Mouse (Mus musculus) A20 (cell line): ENCODE data around the gene Tmem221.
A peak's percentile ranks its signal among the peaks of the same experiment; 100 is the strongest.

Source experiments
- DNase-seq: peaks from one replicate; pipeline ENCODE4 v3.0.0-alpha.2; 2011; ENCODE audit warnings: low read depth, low spot score

Gene Tmem221

DNA sequence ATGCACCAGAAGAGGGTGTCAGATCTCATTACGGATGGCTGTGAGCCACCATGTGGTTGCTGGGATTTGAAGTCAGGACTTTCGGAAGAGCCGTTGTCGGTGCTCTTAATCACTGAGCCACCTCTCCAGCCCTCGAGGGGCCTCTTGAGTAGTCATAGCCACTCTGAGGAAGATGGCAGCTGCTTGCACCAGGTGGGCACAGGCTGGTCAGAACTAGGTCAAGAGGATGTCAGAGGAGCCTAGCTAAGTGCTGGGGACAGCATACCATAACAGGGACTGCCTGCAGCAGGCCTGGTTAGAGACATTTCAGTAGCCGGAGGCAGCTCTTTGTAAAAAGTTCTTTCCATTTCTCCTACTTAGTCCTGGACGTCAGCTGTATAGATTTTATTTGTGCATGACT is 7.9 kb downstream of the Tmem221 start:
- DNase-seq, result no peak

DNA sequence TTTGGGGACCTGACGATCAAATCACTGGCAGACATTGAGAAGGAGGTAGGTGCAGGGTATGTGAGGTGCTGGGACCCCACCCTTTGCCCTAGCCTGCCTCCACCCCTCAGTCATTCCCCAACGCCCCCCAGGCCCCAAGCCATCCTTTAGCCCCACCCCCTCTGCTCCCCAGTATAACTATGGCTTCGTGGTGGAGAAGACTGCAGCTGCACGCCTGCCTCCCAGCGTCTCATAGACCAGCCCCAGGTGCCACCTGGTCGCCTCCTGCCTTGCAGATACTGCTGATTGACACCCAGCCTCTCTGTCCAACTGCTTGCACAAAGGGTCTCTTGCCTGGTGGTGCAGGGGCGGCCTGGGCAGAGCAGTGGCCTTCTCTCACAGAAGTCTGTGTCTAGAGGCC is 11.1 kb downstream of the Tmem221 start:
- no peak for DNase-seq

DNA sequence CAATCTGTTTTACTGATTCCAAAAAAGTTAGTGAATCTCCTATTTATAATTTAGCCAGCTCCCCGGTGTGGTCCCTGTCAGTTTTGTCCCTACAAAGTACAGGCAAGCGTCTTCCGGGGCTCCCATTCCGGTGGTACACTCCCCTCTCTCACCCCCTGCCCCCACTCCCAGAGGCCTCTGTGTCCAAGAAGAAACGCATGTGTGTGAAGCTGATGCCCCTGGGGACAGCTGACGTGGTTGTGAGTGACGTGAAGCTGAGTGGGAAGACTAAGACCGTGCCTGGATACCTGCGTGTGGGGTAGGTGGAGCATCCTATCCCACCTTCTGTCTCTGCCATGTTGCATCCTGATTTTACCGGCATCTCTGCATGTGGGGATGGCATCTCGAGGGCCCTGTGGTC is 13.6 kb downstream of the Tmem221 start:
- no peak for DNase-seq

DNA sequence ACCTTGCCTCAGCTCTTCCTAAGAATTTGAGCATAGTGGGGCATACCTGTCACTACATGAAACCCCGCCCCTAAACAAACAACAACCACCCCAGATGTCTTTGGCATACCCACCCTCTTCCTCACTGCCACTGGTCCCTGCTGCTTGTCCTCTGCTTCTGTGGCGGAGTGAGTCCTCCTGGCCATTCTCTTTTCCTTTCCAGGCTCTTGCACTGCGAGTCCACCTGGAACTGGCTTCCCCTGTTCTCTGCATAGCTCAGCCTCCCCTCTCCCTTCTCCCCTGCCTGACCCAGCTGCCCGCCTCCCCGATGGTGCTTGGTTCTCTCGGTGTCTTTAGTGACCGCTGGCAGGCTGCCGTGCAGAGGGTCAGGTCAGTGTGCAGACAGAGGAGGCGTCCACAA is 14.9 kb downstream of the Tmem221 start:
- DNase-seq, result no peak

DNA sequence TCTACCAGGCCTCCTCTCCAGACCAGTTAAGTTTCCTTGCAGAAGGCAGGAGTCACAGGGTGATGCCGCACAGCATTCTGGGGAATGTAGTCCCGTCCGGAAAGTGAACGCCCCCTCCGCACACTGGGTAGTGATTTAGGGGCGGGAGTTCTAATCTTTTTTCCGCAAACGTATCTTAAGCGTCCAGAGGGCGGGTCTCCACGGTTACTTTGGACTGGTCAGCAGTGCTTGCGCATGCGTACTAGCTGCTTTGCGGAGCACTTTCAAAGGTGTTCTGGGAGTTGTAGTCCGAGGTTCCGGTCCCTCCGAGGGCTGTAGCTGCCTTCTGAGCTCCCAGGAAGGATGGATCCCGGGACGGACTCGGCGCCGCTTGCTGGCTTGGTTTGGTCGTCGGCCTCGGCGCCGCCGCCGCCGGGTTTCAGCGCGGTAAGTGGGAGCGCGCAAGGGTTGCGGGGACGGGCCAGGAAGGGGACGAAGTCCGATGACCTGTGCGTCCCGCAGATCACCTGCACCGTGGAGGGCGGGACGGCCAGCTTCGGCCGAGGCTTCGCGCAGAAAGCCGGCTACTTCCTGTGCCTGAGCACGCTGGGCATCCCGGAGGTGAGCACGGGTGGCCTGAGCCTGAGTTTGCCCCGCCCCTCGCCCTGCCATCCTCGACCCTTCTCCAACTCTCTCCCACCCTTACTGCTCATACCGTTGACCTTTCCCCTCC is 15.9 kb downstream of the Tmem221 start, which contains the start of gene Mvb12a:
Gene Mvb12a (plus strand): TSS at position 291 of the 712 bp plus-strand sequence.
- peak; percentile 99 for DNase-seq

DNA sequence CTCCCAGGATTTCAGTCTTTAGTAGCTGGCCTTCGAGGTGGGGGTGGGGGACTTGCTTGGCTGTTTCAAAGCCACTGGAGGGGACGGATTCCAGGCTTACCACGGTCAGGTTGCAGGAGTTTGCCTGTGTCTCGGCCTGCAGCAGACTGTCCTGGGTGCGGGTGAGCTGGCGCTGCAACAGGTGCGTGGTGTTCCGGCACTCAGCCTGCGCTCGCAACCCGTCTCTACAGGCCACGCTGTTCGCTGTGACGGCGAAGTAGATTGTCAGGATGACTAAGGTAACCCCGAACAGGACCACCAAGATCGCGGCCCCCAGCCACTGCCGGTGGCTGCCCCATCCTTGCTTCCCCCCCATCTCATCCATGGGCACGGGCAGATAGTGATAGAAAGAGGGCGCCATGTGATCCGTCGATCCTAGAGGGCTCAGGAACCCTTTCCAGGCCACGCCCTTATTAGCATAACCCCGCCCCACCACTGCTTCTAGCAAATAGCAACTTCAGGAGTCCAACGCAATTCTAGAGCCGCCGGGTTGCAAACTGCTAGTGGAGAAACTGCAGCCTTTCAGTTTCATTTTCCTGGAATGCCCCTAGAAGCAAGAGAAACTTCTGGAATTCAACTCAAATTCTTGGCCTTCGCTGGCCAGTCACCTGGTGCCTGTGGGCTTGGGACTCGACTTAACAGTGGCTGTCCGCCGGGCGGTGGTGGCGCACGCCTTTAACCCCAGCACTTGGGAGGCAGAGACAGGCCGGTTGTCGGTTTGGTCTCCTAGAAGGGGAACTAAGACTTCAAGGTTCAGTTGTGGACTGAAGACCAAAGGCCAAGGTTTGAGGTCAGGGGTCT is 21.4 kb downstream of the Tmem221 start, which contains the start of gene Bst2:
Gene Bst2 (minus strand): TSS at position 429 of the 840 bp plus-strand sequence.
- peak; percentile 97 for DNase-seq

DNA sequence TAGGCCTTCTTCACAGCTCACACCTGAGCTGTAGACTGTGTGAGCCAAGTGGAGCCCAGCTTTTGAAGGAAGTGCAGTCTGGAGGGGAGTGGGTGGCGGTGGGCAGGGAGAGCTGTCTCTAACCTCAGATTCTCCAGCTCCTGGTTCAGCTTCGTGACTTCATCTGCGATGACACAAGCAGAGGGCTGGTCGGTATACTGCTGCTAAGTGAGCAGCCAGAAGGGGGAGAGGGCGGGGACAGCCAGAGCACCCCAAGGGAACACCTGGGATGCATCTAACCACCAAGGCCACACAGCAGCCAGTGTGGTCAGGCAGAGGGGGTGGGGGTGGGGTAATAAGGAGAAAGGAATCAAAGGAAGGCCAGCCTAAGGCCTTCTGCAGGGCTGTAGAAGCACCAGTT is 23.0 kb downstream of the Tmem221 start:
- DNase-seq, result peak; percentile 72

DNA sequence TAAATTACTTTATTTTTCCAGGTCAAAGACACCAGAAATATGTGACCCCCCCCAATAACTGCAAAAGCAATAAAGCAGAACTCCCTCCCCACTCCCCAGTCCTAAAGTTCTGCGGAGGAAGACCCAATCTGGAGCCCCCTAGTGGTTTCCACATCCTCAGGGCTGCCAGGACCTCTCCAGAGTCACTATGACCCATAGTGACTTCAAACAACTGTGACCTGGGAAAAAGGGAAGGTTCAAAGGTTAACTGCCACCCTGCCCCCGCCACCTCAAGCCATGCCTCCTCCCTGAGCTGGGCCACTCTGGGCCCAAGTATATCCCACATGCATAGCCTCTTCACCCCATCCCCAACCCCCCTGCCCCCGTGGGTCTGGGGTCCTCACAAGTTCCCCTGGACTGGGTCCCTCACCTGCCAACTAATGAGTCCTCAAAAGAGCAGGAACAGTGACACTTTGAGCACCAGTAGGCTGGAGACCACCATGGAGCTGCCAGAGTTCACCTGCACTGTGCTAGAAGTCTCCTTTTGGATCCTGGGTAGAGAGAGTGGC is 24.3 kb downstream of the Tmem221 start:
- DNase-seq, result no peak

DNA sequence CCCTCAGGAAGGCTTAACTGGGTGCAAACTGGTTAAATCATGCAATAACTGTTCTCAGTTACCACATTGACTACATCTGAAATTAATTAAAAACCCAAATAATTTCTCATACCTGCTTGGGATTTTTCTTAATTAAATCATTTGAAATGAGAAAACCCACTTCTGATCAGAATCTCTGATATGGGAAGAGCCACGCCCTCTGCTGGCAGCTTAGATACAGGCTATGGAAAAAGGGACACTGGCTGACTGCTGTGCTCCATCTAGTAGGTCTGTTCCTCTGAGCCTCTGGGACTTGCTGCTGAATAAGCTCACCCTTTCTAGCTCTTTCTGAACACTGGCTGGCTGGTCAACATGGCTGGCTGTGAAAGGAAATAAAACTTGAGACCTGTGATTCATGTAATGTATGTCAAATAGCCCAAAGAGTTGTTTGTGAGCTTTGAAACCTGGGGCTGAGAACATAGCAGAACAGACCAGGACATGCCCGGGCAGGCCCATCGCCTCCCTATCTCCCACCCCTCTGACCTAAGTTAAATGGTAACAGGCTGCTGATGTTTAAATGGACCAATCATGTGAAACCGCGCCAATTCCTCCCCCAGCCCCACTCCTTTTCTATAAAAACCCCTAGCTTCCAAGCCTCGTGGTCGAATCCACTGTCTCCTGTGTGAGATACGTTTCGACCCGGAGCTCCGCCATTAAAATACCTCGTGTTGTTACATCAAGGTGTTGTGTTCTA is 27.8 kb downstream of the Tmem221 start:
- DNase-seq, result peak; percentile 81

DNA sequence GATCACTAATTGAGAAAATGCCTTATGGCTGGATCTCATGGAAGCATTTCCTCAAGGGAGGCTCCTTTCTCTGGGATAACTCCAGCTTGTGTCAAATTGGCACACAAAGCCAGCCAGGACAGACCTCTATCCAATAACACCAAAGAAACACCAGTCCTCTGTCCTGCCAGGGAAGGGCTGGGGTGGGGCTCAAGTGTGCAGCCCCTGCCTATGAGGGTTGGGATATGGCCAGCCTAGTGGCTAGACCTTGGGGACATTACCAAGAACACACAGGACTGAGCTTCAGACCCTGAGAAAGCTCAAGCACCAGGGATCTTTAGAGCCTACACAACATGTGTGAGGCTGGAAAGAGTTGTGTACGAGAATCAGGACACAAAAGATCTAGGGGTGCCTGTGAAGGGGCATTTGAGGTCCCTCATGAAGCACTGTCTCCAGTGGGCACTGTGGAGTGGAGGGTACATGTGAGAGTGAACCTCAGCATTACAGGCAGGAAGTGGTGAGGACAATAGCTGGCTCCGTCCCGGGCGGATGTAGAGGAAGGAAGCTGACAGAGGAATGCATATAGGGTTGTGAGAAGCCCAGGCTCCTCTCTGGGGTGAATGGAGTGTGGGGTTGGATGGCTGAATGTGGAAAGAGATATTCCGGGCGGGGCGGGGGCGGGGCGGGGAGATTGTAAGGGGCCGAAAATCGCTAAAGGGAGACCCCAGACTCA is 30.2 kb downstream of the Tmem221 start:
- DNase-seq, result no peak

DNA sequence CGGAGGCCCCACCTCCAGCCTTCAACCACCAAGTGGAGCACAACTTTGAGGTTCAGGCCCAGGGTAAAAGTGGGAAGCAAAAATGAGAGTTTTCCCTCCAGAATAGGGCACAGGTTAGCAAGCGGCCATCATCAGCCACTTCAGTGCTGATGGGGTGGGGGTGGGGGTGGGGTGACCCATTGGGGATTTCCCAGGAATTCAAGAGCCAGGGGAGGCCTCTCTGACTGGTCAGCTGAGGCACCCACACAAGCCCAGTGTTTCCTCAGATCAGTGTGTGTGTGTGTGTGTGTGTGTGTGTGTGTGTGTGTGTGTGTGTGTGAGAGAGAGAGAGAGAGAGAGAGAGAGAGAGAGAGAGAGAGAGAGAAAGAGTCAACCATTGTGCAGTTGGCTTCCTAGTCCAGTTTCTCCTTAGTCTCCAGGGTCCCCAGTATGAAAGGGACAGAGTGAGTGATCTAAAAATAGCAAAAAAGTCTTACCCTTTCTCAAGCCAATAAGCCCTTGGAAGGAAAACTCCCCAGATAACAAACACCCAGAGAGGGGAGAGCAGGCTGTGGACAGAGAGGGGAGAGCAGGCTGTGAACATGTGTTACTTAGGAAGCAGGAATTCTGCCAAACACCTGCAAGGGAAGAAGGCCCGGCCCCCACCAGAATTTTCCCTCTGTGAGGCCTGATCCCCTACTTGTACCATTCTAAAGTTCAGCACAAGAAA is 31.4 kb downstream of the Tmem221 start:
- no peak for DNase-seq

DNA sequence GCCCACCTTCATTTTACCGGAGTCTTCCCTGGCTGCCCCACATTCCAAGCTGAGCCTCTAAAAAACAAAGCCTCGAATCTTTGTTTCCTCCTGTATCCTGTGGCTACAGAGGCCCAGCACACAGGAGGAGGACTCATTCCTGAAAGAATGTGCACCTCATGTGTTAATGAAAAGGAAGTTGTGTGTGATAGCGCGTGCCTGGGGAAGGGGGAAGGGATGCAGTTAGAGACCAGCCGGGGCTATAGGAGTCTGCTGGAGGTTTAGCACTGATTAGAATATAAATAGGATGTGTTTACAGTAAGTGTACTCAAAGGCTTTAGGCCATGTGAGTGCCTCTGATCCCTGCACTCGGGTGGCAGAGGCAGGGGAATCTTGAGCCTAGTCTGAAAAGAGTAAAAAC is 32.4 kb downstream of the Tmem221 start:
- DNase-seq, result no peak

DNA sequence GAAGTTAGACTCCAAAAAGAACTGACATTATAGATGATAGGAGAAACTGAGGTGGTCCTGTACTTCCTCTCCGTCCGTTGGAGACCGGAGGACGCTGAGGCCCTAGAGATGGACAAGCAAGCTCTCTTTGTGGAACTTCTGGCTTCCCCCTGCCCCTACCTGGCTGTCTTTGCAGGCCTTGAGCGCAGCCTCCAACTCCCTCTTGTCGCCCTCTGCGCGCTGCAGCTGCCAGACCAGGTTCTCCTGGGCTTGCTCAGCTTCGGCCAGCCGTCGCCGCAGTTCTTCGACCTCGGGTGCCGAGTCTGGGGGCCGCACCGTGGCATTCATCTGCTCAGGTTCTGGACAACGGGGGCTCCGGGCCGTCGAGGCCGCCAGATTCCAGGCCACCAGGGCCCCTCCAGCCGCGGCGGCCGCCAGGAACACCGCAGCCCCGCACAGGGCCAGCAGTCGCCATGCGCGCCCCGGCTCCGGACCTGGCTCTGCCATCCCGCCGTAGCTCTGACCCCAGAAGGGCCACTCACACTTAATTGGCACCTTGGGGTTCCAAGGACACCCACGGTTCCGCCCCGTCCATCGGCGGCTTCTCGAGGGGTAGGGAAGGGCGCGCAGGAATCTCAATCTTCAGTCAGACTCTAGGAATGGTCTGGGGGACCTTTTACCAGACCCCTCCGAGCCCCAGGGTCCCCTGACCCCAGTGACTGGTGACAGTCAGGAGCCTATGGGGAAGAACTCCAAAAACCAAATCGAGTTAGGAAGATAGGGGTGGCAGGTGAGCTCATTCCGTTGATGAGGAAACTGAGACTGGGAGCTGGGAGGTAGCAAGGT is 33.2 kb downstream of the Tmem221 start, which contains the start of gene Ccdc194:
Gene Ccdc194 (minus strand): TSS at position 486 of the 825 bp plus-strand sequence.
- DNase-seq, result no peak

DNA sequence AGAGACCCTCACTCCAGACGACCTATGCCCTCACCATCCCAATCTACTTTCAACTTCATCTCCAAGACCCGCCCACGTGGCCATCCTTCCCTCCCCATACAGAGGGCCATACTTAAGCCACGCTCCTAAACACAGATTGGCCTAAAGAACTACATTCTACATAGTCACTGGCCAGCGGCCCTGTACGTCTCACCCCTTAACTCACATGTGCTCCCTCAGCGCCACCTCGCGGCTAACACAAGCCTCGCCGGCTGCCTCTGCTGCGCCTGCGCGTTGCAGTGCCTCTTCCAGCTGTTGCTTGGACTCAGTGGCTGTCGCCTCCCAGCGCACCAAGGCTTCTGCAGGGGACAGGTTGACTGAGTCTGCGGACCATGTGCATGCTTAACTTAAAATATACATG is 37.0 kb downstream of the Tmem221 start:
- DNase-seq, result peak; percentile 94

DNA sequence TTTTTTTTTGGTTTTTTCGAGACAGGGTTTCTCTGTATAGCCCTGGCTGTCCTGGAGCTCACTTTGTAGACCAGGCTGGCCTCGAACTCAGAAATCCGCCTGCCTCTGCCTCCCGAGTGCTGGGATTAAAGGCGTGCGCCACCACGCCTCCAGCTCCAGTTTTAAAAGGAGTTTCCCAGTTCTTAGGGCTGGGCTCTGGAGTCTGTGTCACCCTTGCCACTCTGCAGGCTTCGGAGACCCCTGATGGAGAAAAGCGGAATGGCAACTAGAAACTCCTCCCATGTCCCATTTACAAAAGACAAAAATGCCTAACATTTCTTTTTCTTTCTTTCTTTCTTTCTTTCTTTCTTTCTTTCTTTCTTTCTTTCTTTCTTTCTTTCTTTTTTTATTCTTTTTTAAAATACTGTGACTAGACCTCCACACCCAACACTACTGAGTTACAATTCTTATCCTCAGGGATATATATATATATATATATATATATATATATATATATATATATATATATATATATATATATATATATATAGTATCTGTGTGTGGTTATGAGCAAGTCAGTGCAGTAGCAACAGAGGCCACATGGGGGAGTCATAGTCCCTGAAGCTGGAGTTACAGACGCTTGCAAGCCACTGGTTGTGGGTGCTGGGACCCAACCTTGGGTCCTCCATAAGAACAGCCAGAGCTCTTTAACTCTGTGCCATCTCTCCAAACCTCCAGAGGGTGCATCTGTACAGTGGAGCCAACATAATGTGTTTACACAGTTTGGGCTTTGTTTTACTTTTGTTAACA is 39.4 kb downstream of the Tmem221 start:
- DNase-seq, result peak; percentile 58

DNA sequence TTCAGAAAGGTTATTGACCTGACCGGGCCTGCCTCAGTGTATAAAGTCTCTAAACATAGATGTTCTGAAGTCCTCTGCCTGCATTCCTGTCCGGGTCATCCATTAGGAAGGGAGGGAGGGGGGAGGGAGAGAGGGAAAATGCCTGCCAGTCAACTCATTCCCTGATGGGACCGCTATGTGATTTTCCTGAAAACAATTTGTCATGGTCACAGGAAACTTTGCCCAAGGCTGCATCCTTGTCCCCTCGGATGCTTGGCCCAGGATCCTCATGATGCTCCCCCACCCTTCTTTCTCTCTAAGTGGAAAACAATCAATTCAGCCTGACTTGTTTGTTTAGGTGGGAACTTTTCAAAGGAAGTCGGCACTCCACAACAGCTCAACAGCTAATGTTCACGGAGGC is 41.9 kb downstream of the Tmem221 start:
- no peak for DNase-seq

DNA sequence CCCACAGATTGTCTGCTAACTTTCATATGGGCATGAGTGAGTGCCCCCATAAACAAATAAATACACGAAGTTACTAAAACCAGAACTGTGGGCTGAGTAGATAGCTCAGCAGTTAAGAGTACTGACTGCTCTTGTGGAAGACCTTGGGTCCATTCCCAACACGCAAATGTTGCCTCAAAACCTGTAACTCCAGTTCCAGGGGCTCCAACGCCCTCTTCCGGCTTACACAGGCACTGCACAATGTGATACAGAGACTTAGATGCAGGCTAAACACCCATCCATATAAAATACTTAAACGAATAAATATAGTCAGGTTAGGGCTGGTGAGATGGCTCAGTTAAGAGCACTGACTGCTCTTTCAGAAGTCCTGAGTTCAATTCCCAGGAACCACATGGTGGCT is 43.6 kb downstream of the Tmem221 start:
- DNase-seq, result no peak

DNA sequence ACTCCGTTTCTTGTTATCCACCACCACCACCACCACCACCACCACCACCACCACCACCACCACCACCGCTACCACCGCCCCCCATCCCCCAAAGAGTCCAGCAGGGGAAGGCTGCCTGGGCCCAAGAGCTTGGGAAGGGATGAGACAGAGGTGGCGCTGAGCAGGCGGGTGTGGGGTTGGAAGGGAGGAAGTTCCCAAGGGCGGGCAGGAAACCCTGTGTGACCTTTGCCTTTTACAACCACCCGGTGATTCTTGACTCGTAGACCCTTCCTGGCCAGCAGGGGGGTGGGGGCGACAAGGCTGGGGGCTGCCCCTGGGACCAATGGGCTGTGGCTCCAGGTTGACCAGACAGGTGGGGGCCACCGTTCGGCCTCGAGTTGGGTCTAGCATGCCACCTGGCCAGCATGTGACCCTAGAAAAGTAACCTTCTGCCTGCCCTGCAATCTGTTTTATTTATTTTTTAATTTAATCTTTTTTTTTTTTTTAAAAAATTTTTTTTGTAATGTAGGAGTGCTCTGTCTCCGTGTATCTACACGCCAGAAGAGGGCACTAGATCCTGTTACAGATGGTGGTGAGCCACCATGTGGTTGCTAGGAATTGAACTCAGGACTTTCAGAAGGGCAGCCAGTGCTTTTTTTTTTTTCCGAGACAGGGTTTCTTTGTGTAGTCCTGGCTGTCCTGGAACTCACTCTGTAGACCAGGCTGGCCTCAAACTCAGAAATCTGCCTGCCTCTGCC is 45.5 kb downstream of the Tmem221 start:
- no peak for DNase-seq
